Mouse (Mus musculus): ENCODE results near the gene Panx3.

- TF ChIP-seq CTCF (IDR thresholded peaks at IDR 0.05) (no peak), POLR2A (IDR thresholded peaks at IDR 0.05; ENCODE audit: insufficient read depth, low read depth, low read length) (no peak)
Measured at GRCm38 (mm10) chr9:37655961-37656360, 13.1 kb downstream of the Panx3 start.

Data from heart, adult 2 months (tissue).